Mouse (Mus musculus): ENCODE measurements around the gene Abhd8.

DNA sequence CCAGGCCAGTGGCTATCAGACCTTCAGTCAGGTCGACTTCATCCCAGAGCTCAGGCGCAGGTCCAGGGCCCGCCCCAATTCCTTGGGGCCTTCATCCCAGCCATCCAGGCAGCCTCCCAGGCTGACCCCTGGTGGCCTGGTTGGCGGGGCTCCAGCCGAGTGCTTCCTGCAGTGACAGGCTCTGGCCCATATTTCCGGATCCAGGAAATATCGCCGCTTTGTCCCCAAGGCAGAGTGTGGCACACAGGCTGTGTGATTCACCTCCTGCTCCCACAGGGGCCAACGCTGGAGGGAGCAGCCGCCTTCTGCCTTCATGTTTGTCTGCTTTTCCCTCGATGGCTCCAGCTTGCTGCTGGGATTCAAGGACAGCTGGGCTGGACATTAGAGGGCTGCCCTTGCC, 33.0 kb upstream of the Abhd8 start:
- TF ChIP-seq CTCF (IDR thresholded peaks at IDR 0.05; ENCODE audit: control insufficient read depth, insufficient read depth, insufficient read length) (no peak), MAX (IDR thresholded peaks at IDR 0.05) (no peak), USF1 (IDR thresholded peaks at IDR 0.05; ENCODE audit: low read depth) (no peak)

Measured in C2C12 (cell line).